Mouse (Mus musculus) left cerebral cortex, adult 2 months (tissue): Measurements from ENCODE around the gene Smtn. TPM values are rescaled to one million over a fixed set of nuclear protein-coding genes. Genes with fewer than 3 reads are reported as not detected.
A peak's percentile ranks its signal among the peaks of the same experiment; 100 is the strongest.

ENCODE experiments used
- DNase-seq, 2 experiments: peaks; one replicate each; pipeline ENCODE4 v3.0.0; 2021 to 2022; ENCODE audit warnings: low spot score in 2 of 2, mixed read lengths in 1 of 2; ENCODE audit errors: extremely low spot score in 1 of 2
- H3K27ac ChIP-seq: fragments of 200-600 bp; 2 replicates; pipeline ENCODE4 v1.8.1; 2022
- H3K4me3 ChIP-seq: fragments of 200-600 bp; 2 replicates; pipeline ENCODE4 v1.8.1; 2022
- CTCF ChIP-seq: fragments of 200-600 bp; IDR thresholded peaks from 2 replicates; pipeline ENCODE4 v1.8.1; 2022; ENCODE audit warnings: antibody characterized with exemption, mild to moderate bottlenecking, moderate library complexity
- intact Hi-C: fragments of 180-260 bp; cut with DNase I; formaldehyde crosslinking; loops from one replicate; pipeline ENCODE4 v1.15.1; 2025
- total RNA-seq, 2 experiments: library from RNA; stranded (reverse); gene quantifications; 2 replicates each; pipeline ENCODE4 v1.2.3; 2021

The Smtn gene
- total RNA-seq, 2 experiments from 2014 or later, result 9.6 to 12.2 TPM

GRCm38 (mm10) chr11:3496756-3497155, 43.7 kb downstream of the Smtn start:
- no peak overlapping the region for H3K4me3 ChIP-seq
- no peak for DNase-seq
- intact Hi-C loops, result no loop called here
- no peak overlapping the region for H3K27ac ChIP-seq
- TF ChIP-seq CTCF, result no peak

GRCm38 (mm10) chr11:3495496-3495895, 44.9 kb downstream of the Smtn start:
- H3K4me3 ChIP-seq, result no peak overlapping the region
- no peak overlapping the region for H3K27ac ChIP-seq
- intact Hi-C loops, result no loop called here
- no peak for TF ChIP-seq CTCF
- DNase-seq, result no peak

GRCm38 (mm10) chr11:3494857-3495256, 45.6 kb downstream of the Smtn start:
- no peak overlapping the region for H3K4me3 ChIP-seq
- DNase-seq, result no peak
- no peak overlapping the region for H3K27ac ChIP-seq
- intact Hi-C loops, result no loop called here
- TF ChIP-seq CTCF, result no peak

GRCm38 (mm10) chr11:3492748-3493147, 47.7 kb downstream of the Smtn start:
- Histone ChIP-seq H3K4me3 (no peak overlapping the region), H3K27ac (no peak overlapping the region)
- intact Hi-C loops, result no loop called here
- no peak for TF ChIP-seq CTCF
- no peak for DNase-seq

GRCm38 (mm10) chr11:3489036-3489435, 51.4 kb downstream of the Smtn start:
- TF ChIP-seq CTCF, result no peak
- DNase-seq, result no peak
- intact Hi-C loops, result no loop called here
- Histone ChIP-seq H3K4me3 (no peak overlapping the region), H3K27ac (no peak overlapping the region)

GRCm38 (mm10) chr11:3487952-3488570, 52.4 kb downstream of the Smtn start, which contains the start of gene Pla2g3:
TSS of gene Pla2g3 (plus strand) at chr11:3488284.
- no peak for DNase-seq
- Histone ChIP-seq H3K4me3 (no peak within 1 kb of the TSS), H3K27ac (no peak within 1 kb of the TSS)
- no peak for TF ChIP-seq CTCF
- intact Hi-C loops, result no loop called here

- no peak overlapping the region for H3K4me3 ChIP-seq
- no peak for TF ChIP-seq CTCF
- no peak for DNase-seq
- H3K27ac ChIP-seq, result no peak overlapping the region
- intact Hi-C loops, result no loop called here
These were observed 54.1 kb downstream of the Smtn start for GRCm38 (mm10) chr11:3486349-3486748.

- peak overlapping the region; percentile 71 for H3K27ac ChIP-seq
- intact Hi-C loops, result no loop called here
- TF ChIP-seq CTCF, result no peak
These were observed 56.3 kb downstream of the Smtn start for GRCm38 (mm10) chr11:3483980-3484642.

GRCm38 (mm10) chr11:3475489-3475888, 64.9 kb downstream of the Smtn start:
- H3K4me3 ChIP-seq, result no peak overlapping the region
- no peak for DNase-seq
- no peak for TF ChIP-seq CTCF
- intact Hi-C loops, result no loop called here
- H3K27ac ChIP-seq, result no peak overlapping the region

More at GRCm38 (mm10) chr11:3483980-3484642, 56.3 kb downstream of the Smtn start:
- H3K4me3 ChIP-seq, result no peak overlapping the region
- DNase-seq, result no peak

- no peak overlapping the region for H3K27ac ChIP-seq
- intact Hi-C loops, result loop anchor here (5.0 kb wide), 2 partner anchors 158 to 313 kb away; no protein-coding TSS in a partner anchor
- TF ChIP-seq CTCF, result peak; percentile 68
- no peak overlapping the region for H3K4me3 ChIP-seq
- no peak for DNase-seq
These were observed 65.8 kb downstream of the Smtn start for GRCm38 (mm10) chr11:3474480-3475115.

- Histone ChIP-seq H3K4me3 (no peak overlapping the region), H3K27ac (no peak overlapping the region)
- TF ChIP-seq CTCF, result peak; percentile 92
- peak; percentile 79 to 89 for DNase-seq
- intact Hi-C loops, result loop anchor here (1.0 to 5.0 kb wide), 3 partner anchors 42 to 315 kb away; partner anchors contain the start of gene Selenom
These were observed 67.9 kb downstream of the Smtn start for GRCm38 (mm10) chr11:3472484-3472883.

- H3K4me3 ChIP-seq, result no peak overlapping the region
- no peak overlapping the region for H3K27ac ChIP-seq
- no peak for DNase-seq
- intact Hi-C loops, result loop anchor here (5.0 kb wide), 2 partner anchors 161 to 316 kb away; no protein-coding TSS in a partner anchor
- no peak for TF ChIP-seq CTCF
These were observed 69.0 kb downstream of the Smtn start for GRCm38 (mm10) chr11:3471448-3471850.

Other genes starting within 250 kb of the Smtn start
- 10 to 100 TPM; 28.1 to 31.5 TPM for gene Pik3ip1, start 210.2 kb downstream of the Smtn start, total RNA-seq
- gene Limk2, start 131.4 kb downstream of the Smtn start, total RNA-seq, result 100 to 1,000 TPM in 1 of 2 experiments, 10 to 100 TPM in 1; 97.5 to 109 TPM
- gene Rnf185, start 88.2 kb downstream of the Smtn start, total RNA-seq, result 10 to 100 TPM; 26.4 to 27.6 TPM
- gene Pla2g3, start 52.3 kb downstream of the Smtn start, total RNA-seq, result 1 to 10 TPM; 3.8 to 4.1 TPM
- 10 to 100 TPM; 54.0 to 57.8 TPM for gene Inpp5j, start 35.8 kb downstream of the Smtn start, total RNA-seq
- gene Selenom, start 25.9 kb downstream of the Smtn start, total RNA-seq, result 100 to 1,000 TPM; 135 to 138 TPM
- 10 to 100 TPM; 39.0 to 49.6 TPM for gene Morc2a, start 108.6 kb upstream of the Smtn start, total RNA-seq